Mouse (Mus musculus) lung, postnatal 14 days (tissue): ENCODE data around the gene Bad.
A peak's percentile ranks its signal among the peaks of the same experiment; 100 is the strongest.
"Not testable (repeated sequence)": the region's sequence is repeated elsewhere in the genome, so short reads cannot be mapped to it uniquely, and the experiment has no call there.

ENCODE experiments used
- DNase-seq: peaks from one replicate; pipeline ENCODE4 v3.0.0; 2021

The Bad gene

DNA sequence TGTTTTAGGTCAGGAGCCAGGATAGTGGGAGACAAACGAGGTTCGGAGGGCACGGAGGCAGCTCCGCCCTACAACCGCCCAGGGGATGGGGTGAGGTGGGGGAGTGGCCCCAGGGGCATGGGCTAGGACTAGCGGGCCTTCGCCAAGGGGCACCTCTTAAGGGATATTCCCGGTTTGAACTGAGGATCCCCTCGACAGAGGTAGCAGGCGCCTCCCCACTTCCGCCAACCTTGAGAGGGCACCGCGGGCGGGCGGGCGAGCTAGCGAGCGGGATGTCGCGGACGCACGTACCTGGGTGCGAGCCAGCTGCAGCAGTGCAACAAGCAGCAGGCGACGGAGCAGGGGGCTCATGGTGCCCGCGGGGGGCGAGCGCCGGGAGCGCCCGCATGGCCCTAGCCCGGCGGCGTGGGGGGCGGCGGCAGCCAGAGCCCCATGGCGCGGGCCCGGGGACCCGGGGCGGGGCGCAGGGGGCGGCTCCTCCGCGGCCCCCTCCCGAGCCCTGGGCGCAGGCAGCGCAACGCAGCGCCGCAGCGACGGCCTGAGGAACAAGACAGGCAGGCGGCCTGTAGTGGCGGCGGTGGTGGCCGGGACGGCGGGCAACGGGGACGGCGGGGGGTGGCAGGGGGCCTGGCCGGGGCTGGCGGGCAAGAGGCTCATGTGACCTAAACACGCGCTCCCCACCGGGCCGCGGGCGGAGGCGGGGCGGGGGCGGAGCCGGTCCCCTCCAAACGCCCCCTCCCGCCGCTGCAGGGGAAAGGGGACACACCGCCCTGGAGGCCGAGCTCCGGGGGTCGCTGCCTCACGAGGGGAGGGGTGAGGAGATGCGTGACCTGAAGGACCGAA, 45.6 kb downstream of the Bad start, which contains the start of gene Vegfb:
Gene Vegfb, minus strand, starts transcription at position 591 of the 843 bp plus-strand sequence.
- peak; percentile 68 for DNase-seq

DNA sequence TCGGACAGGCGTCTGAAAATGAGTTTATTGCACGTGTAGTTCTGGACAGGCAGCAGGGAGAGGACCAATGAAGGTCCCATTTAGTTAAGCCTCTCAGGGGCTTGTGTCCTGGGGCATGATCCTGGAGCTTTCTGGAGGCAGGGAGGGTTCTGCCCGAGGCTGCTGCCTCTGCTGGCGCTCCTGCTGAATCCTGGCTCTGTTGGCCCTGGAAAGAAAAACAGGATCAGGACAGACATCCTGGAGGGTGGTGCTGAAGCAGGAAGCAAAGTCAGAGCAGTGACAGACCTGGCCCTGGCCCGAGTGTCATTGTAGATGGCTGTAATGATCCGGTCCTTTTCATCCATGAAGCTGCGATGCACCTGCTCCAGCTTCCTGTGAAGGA, 46.2 kb downstream of the Bad start:
- no peak for DNase-seq

DNA sequence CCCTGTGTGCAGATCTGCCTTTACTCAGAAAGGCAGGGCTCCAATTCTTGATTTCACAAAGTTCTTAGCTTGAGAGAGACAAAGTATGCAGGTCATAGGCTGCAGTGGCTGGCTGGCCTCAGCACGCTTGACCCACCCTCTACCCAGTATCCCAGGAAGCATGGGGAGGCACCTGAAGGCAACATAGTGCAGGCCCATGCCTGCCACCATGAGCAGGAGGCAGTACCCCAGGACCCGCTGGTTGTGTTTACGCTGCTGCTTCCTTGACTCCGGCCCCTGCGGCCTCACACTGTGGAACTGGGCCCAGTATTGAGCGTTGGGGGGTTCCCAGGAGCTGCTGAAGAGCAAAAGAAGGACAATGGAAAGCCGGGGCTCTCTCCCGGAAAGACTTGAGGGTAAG, 47.6 kb downstream of the Bad start:
- no peak for DNase-seq

DNA sequence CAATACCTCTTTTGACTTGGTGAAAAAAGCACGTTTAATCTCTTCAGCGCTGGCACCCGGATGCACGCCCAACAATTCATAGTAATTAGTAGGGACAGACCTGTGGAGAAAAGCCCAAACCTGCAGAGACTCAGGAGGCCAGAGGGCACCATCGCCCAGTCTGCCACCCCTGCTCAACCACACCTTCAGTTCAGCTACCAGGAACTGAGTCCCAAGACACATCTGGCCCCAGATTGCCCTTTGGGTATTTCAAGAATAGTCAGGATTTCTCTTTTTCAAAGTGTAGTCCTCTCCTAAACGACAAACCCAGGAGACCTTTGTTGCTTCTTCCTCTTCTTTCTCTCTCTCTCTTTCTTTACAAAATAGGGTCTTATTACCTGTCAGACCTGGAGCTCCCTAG, 49.1 kb downstream of the Bad start:
- DNase-seq: no peak

DNA sequence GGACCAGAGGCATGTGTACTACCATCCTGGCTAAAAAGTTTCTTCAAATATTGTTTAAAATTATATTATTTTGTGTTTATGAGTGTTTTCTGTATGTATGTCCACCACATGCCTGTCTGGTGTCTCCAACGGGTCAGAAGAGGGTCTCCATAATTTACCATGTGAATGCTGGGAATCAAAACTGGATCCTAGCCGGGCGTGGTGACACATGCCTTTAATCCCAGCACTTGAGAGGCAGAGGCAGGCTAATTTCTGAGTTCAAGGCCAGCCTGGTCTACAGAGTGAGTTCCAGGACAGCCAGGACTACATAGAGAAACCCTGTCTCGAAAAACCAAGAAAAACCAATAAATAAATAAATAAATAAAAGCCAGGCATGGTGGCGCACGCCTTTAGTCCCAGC, 49.5 kb downstream of the Bad start:
- DNase-seq: not testable (repeated sequence)

DNA sequence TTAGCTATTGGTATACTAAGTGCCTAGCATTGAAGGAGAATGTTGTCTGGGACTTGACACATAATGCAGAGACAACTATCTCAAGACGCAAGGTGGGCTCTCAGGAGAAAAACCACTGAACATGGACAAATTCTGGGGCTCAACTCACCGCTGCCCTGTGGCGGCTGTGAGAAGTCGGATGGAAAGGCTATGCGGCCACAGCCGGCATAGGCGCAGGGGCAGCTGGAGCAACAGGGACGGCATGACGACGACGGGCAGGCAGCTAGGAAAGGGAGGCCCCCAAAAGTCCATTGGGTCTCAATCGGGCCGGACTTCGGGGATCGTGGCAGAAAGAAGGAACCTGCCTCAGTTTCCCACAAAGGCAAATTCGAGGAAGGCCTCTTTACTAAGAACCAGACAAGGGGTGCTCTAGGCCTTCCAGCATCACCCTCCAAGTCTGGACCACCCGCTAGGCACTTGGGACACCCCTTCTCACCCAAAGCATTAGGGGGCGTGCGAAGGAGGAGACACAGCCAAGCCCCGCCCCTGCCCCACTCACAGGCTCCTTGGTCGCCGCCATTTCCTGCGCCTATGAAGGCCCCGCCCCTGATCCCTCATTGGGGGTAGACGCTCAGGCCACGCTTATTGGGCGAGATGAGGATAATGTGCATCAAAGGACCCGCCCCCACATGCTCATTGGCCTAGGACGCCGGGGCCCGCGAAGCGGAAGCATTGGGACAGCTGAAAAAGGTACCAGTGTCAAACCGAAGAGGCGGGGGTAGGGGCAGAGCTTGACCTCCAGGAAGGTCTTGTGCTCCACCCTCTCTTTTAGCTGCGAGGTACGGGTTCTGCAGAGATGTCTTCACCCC, 50.6 kb downstream of the Bad start, which contains the start of gene Dnajc4:
Gene Dnajc4, minus strand, starts transcription at position 562 of the 848 bp plus-strand sequence.
- DNase-seq: peak; percentile 96

DNA sequence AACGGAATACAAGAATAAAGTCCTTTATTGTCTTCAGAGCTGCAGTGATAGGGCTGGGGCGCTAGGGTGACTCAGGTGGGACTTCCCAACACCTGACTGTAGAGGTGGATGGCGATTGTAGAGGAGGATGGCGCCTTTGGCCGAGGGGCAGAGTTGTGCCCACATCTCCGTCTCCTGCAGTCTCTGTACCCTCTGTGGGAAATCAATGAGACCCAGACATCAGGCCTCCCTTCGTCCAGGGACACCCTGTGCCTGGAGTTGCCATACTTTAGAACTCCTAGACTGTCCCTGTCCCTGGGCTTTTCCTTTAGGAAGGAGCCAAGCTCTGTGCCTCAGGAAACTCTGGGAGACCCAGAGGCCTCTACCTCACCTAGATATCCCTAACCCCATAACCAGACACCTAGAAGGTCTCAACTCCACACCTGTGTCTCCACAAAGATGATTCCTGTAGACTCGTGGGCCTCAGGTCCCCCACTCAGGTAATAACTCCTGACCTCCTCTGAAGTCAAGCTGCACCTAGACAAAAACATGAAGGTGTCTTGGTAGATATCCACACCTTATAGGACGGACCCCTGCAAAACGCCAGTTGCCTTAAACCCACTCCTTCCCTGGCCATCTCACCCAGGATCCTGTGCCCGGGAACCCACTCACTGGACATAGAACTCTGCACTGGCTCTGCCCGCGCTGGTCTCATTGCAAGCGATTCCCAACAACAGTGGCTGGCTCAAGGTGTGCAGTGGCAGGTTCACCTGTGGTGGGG, 51.5 kb downstream of the Bad start:
- no peak for DNase-seq

DNA sequence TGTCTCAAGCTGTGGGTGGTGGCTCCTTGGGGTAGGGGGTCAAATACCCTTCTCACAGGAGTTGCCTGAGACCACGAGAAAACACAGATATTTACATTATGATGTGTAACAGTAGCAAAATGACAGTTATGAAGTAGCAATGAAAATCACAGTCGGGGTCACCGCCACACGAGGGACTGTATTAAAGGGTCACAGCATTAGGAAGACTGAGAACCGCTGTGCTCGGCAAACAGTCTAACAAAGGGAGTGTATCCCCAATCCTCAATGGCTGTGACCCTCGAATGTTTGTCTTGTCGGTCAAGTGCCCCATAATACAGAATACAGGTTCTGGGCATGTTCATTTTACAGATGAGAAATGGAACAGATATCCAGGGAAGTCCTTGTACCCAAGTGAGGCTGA, 52.3 kb downstream of the Bad start:
- DNase-seq: no peak

DNA sequence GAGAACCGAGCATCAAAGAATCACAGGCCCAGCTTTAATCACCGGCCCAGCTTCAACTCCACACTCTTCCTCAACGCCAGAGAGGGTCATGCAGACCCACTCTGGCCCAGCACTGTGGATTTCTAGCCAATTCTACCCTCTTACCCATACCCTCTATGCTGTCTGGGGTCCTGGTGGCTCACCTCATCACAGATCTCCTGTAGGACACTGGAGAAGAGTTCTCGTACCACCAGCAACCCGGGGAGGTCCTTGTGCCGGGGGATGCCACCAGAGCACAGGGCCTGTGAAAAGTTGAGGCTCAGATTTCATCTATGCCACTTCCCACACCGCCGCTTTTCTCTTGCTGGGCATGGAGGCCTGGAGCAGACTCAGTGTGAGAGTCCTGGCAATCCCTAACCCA, 52.8 kb downstream of the Bad start:
- DNase-seq: no peak

DNA sequence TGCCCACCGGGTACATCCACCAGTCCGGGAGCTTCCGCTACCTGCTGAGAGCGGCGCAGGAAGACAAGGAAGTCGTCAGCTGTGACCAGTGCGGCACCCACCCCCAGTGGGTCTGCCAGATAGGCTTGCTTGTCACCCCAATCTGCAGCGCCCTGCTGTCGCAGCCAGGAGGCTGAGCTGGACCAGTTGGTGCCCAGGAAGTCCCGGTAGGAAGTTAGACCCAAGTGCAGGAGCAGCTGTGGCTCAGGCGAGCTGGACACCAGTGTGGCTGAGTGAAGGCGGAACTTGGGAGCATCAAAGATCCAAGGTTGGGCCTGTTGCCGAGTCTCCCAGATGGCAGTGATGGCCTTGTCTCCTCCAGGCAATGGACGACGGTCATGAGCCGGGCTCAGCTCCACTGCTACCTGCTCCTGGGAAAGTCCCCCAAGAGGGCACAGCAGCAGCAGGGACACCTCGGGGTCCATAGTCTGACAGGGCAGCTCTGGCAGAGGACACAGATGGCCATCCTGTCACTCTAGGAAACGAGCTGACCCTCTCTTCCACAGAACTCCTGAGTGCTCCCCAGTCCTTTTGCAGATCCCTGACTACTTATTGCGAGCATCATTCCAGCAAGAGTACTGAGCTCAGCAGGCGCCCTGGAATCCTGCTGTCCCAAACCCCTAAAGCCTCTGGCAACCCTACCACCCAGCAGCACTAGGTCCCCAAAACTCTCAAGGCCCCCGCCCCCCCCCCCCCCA, 53.8 kb downstream of the Bad start:
- no peak for DNase-seq

DNA sequence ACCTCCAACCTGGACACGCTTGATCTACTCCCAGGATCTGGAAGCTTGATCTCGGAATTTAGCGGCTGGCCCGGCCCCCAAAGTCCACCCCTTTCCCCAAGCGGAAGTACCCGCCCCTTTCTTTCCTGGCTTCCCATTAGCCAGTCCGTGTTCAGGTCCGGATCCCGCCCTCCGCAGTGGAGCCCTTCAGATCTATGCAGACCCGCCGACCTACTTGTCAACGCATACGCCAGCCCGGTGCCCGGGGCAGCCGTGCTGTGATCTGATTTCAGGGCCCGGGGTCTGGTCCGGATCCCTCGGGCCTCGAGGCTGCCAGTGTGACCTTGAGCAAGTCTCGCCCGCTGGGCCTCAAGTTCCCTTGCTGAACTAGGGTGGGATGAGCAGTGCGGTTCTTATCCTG, 54.3 kb downstream of the Bad start, which contains the start of the genes Nudt22 and Trpt1:
Gene Nudt22, minus strand, starts transcription at position 112 of the 400 bp plus-strand sequence.
Gene Trpt1, plus strand, starts transcription at position 126 of the 400 bp plus-strand sequence.
- peak; percentile 88 for DNase-seq

DNA sequence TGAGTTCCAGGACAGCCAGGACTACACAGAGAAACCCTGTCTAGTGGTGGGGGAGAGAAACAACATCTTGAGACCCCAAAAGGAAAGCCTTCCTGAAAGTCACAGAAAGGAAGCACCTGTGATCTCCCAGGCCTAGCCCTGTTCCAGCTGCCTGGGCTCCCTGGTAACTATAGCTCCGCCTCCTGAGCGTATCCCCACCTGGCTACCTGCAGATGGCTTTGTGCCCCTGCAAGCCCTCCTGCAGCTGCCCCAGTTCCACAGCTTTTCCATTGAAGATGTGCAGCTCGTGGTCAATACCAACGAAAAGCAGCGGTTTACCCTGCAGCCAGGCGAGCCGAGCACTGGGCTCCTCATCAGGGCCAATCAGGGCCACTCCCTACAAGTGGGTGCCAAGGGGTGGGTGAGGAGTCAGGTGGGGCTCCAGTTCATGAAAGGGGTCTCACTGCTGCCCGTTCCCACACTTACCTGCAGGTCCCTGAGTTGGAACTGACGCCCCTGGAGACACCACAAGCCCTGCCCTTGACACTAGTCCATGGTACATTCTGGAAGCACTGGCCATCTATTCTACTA, 56.1 kb downstream of the Bad start:
- no peak for DNase-seq

DNA sequence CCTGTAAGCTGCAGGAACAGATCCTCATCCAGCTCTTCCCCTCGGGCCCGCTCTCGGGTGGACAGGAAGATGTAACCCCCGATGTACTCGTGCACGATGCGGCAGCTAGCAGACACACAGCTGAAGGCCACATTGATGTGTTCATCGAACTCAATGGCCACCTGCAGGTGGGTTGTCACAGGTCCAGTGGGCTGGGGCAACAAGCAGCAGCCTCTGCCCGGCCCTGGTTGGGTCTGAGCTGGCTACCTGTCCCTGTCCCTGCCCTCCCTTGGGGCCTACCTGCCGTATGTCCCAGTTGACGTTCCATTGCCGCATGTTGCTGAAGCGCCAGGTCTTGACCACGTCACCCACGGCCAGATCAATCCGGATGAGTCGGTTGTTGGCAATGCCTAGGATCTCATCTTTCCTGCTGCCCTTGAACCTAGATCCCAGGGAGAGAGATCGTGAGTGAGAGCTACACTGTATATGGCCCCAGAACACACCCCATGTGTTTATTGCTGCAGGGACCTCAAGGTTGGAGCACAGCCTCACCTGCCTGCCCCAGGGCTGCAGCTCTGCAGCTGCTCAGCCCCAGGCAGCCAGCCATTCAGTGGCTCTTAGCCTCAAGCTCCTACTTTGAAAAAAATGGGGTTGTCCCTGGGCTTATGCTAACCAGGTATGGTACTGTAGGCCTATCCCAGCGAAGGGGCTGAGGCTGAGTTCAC, 57.9 kb downstream of the Bad start:
- DNase-seq: no peak
